Mouse (Mus musculus) embryonic fibroblast, embryonic 13.5 days (primary cell): ENCODE data around the gene Smim24. TPM values are rescaled to one million over a fixed set of nuclear protein-coding genes. Genes with fewer than 3 reads are reported as not detected.
A peak's percentile ranks its signal among the peaks of the same experiment; 100 is the strongest.

ENCODE experiments used
- H3K27ac ChIP-seq: 2 replicates; pipeline ENCODE4 v1.5.1; 2012; ENCODE audit warnings: low read length, control low read depth, inconsistent platforms; ENCODE audit not compliant: insufficient read depth
- H3K4me1 ChIP-seq: 2 replicates; pipeline ENCODE4 v1.6.1; 2011; ENCODE audit warnings: low read length; ENCODE audit not compliant: control insufficient read depth, insufficient read depth
- H3K4me3 ChIP-seq: 2 replicates; pipeline ENCODE4 v1.5.1; 2011; ENCODE audit warnings: mild to moderate bottlenecking, control low read depth, low read length; ENCODE audit not compliant: insufficient read depth
- CTCF ChIP-seq: IDR thresholded peaks from 2 replicates; pipeline ENCODE4 v1.5.1; 2011; ENCODE audit warnings: mild to moderate bottlenecking, control low read depth, low read length, moderate library complexity, borderline replicate concordance; ENCODE audit not compliant: insufficient read depth
- POLR2A ChIP-seq: IDR thresholded peaks from 2 replicates; pipeline ENCODE4 v1.6.1; 2011; ENCODE audit warnings: low read depth, mild to moderate bottlenecking, control low read depth, low read length, moderate library complexity
- polyA plus RNA-seq: library from polyadenylated mRNA; stranded (reverse); fragments of >200 nt; gene quantifications from 2 replicates; pipeline ENCODE4 v1.2.4, GENCODE M21; 2011; ENCODE audit warnings: low read depth; ENCODE audit not compliant: missing spikeins, insufficient read length

Gene Smim24
- polyA plus RNA-seq, 1 experiment = 0.58 TPM

DNA sequence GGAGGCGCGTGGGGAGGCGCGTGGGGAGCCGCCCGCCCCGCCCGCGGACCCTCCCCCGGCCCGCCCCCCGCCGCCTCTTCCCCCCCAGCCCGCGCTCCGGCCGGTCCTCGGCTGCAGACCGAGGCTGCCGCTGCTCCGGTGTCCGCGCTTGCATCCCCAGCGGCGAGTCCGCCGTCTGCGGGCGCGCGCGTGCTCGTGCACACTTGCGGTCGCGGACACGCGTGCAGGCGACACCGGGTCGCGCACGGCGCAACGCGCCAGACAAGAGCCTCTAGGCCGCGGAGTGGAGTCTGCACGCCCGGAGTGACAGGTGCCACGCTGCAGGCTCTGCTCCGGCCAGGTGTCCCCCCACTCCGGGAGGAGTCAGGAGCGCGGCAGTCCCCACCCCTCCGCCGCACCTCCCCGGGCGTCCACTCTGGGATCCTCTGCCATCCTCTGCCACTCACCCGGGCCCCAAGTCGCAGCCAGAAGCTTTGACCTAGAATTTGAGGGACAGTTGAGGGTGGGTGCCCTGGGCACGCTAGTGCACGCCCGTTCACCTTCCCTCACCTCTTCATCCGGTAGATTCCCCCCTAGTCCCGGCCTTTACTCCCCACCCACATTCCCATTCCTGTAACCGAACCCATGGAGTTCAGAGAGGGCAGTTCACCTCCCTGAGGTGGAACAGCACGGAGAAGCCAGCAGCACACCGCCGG, 38.1 kb downstream of the Smim24 start:
- Histone ChIP-seq H3K4me1 (peaks cover 2% of the 10 kb centered on the region; the same call in 1 of the 2 replicates), H3K27ac (no peak overlapping the region), H3K4me3 (peak overlapping the region; percentile 53)
- TF ChIP-seq POLR2A (peak; percentile 54), CTCF (no peak)

DNA sequence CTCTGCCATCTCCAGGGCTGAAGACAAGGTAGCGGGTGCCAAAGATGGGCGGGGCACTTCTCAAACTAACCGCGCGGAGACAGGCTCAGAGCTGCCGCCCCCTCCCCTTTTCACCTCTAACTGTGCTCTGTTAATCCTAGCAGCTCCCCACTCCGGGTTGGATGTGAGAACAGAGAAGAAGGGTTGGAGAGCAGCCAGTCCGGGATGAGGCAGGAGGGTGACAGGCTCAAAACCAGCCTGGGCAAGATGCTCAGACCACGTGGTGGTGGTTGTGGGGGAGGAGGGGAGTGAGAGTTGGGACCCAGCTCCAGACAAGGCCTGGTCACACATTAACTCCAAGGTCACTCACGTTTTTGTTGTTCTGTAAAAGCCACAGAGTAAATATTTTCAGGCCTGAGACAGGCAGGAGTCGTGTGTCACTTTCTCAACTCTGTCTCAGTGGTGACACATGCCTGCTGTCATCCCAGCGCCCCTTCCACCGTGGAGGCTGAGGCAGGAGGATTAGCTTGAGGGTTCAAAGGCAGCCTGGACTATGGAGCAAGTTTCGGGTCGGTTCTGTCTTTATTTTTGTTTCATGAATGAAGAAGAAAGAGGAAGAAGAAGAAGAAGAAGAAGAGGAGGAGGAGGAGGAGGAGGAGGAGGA, 38.8 kb downstream of the Smim24 start:
- H3K4me1 ChIP-seq = peaks cover 2% of the 10 kb centered on the region; the same call in 1 of the 2 replicates
- no peak overlapping the region for H3K4me3 ChIP-seq
- TF ChIP-seq CTCF (no peak), POLR2A (no peak)
- H3K27ac ChIP-seq = no peak overlapping the region

DNA sequence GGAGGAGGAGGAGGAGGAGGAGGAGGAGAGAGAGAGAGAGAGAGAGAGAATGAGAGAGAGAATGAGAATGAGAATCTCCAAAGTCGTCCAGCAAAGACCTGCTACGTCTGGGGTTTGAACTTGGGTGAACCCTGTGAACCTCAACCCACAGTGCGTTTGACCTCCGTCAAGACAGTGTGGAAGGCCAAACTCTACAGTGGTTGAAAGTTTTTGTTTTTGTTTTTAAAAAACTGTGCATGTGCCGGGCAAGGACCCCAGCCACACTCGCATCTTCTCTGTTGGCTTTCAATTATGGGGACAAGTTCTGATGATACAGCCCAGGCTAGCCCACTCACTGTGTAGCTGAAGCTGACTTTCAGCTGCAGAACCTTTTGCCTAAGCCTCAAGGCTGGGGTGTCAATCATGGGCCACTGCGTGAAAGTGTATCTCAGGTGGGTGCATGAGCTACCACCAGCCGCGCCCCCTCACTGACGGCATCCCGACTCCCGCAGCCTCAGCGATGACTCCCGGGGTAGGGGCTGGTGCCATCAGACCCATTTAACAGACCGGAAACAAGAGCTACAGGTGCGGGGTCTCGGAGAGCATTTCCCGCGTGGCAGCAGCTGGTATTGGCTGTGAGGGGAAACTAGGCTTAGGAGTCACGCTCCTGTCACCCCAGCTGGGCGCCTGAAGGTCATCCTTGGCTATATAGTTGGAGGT, 39.5 kb downstream of the Smim24 start:
- no peak overlapping the region for H3K4me3 ChIP-seq
- TF ChIP-seq POLR2A (no peak), CTCF (no peak)
- H3K27ac ChIP-seq = no peak overlapping the region
- peaks cover under 1% of the 10 kb centered on the region; the same call in 1 of the 2 replicates for H3K4me1 ChIP-seq

DNA sequence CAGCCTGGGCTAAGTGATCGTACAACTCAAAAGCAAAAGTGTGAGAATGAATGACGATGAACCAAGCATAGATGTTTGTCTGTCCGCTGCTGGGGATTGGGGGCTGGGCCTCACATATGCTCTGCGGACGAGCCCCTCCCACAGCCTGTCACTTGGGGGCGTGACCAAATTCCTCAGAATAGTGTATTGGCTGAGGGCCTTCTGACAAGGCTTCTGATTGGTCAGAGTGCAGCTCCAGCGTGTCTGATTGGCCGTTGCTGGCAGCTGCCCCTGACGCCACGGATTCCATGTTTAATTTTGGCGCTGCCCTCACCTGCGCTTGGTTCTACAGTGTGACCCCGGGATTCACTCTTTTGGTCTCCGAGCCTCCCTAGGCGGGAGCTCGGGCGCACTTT, 40.0 kb downstream of the Smim24 start:
- Histone ChIP-seq H3K27ac (no peak overlapping the region), H3K4me3 (no peak overlapping the region), H3K4me1 (no peaks in the 10 kb centered on the region)
- TF ChIP-seq POLR2A (no peak), CTCF (no peak)

DNA sequence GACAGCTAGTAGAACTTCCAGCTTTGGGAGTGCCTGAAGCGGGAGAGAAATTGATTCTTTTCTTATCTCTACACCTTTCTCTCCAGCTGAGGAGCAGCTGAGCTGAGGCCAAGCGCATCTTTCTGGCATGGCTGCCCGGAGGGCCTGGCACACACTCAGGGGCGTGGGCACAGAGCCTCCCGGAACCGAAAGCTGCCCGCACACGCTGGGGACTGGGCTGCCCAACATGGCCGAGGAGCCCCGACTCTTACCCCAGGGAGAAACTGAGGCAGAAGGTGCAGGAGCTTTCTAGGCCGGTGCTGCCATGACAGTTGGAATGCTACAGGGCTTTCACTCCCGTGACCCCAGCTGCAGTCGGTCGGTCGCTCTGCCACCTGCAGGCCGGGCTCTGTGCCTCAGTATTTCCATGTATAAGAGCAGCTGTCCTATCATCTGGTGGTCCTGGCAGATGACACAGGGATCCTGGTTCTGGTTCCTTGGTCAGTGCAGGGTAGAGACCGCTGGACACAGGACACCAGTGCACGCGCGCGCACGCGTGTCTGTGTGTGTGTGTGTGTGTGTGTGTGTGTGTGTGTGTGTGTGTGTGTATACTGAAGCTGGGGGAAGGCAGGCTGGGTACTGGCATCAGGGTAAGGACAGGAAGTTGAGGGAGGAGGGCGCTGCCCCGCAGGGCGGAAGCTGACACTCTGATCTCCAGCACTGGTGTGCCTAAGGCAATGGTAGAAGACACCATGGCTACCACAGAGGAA, 40.9 kb downstream of the Smim24 start:
- H3K4me3 ChIP-seq = no peak overlapping the region
- H3K4me1 ChIP-seq = no peaks in the 10 kb centered on the region
- TF ChIP-seq POLR2A (no peak), CTCF (no peak)
- H3K27ac ChIP-seq = no peak overlapping the region

DNA sequence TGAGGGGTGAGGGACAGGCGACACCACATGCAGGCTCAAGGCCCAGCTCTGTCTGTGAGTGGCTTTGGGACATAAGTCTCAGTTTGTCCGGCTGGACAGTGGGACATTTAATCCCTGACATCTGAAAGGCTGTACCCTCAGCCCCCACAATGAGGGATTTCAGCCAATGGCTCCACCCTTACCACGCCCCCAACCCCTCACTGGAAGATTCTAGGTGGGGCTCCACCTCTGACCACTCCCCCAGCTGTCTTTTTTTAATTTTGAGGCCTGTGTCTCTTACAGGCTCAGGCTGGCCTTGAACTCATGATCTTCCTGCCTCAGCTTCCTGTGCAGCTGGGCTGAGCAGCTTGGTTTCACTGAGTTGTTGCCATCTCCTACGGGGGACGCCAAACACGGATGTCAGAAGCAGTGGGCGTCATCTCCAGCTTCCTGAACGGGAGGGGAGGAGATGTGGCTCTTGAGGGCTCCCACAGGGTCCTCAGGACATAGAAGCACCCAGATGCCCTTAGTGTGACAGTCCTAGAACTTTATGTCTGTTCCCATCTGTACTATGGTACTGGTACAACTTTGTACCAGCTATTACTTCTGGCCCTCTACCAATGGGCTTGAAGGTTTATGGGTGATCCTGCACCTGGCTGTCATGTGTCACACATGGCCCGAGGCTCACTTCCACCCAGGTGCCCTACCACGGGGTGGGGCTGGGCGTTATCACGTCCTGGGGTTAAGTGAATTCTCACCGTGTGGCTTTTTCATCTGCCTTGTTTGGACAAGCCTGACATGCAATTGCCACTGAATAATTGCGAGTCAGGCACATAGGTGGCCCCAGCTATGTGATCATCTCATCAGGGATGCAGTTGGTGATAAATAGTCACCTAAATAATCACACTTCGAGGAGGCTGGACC, 41.8 kb downstream of the Smim24 start:
- TF ChIP-seq POLR2A (no peak), CTCF (no peak)
- Histone ChIP-seq H3K4me3 (no peak overlapping the region), H3K4me1 (no peaks in the 10 kb centered on the region), H3K27ac (no peak overlapping the region)

DNA sequence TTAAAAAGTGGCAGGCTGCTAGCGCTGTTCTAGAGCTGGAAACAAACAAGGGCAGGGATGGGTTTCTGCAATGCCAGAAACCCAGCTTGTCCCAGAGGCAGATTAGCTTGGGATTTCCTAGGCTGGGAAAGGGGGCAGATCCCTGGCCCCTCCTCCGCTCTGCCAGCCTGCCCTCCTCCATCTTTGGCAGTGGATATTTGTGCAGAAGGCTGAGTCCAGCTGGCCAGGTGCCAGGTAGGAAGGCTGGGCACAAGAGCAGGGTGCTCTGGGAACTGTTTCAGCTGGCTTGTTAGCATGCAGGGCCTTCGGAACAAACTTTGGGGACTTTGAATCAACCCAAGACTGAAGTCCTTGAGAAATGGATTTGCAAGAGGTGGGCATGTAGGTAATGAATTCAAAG, 42.6 kb downstream of the Smim24 start:
- H3K27ac ChIP-seq = no peak overlapping the region
- H3K4me1 ChIP-seq = no peaks in the 10 kb centered on the region
- TF ChIP-seq POLR2A = no peak
- no peak for TF ChIP-seq CTCF
- H3K4me3 ChIP-seq = no peak overlapping the region

DNA sequence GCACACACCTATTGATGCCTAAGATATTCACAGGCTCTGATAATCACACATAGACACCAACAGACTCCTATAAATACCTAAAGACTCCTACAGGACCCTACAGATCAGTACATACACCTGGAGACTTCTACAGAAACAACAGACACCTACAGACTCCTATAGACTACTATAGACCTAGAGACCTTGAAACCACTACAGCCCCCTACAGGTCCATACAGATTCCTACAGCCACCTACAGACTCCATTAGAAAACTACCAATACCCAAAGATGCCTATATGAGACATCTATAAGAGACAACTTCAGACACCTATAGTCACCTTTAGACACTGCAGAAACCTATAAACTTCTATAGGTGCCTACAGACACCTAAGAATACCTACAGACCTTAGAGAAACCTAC, 48.2 kb downstream of the Smim24 start:
- H3K27ac ChIP-seq = no peak overlapping the region
- no peaks in the 10 kb centered on the region for H3K4me1 ChIP-seq
- H3K4me3 ChIP-seq = no peak overlapping the region
- no peak for TF ChIP-seq CTCF
- TF ChIP-seq POLR2A = no peak

Other genes starting within 250 kb of the Smim24 start
- 25.6 and 27.9 TPM in 2 replicates for gene Pias4, start 225.1 kb upstream of the Smim24 start, polyA plus RNA-seq
- gene Eef2, start 216.4 kb upstream of the Smim24 start, polyA plus RNA-seq = 1,643 and 1,827 TPM in 2 replicates
- gene Dapk3, start 210.0 kb upstream of the Smim24 start, polyA plus RNA-seq = 48.4 and 51.2 TPM in 2 replicates
- not detected in 2 replicates for gene 4930442H23Rik, start 209.2 kb upstream of the Smim24 start, polyA plus RNA-seq
- gene Nmrk2, start 191.0 kb upstream of the Smim24 start, polyA plus RNA-seq = not detected in 2 replicates
- gene Atcay, start 162.2 kb upstream of the Smim24 start, polyA plus RNA-seq = 0.47 and 0.67 TPM in 2 replicates
- 3.1 and 4.1 TPM in 2 replicates for gene Zfr2, start 159.9 kb upstream of the Smim24 start, polyA plus RNA-seq
- 0.90 and 1.2 TPM in 2 replicates for gene Matk, start 140.1 kb upstream of the Smim24 start, polyA plus RNA-seq
- gene Mrpl54, start 126.1 kb upstream of the Smim24 start, polyA plus RNA-seq = 52.9 and 53.7 TPM in 2 replicates
- 43.2 and 44.8 TPM in 2 replicates for gene Apba3, start 126.1 kb upstream of the Smim24 start, polyA plus RNA-seq
- not detected in 2 replicates for gene Tjp3, start 101.5 kb upstream of the Smim24 start, polyA plus RNA-seq
- gene Pip5k1c, start 100.1 kb upstream of the Smim24 start, polyA plus RNA-seq = 40.1 and 43.0 TPM in 2 replicates
- gene Cactin, start 71.9 kb upstream of the Smim24 start, polyA plus RNA-seq = 20.0 and 20.1 TPM in 2 replicates
- gene Tbxa2r, start 64.3 kb upstream of the Smim24 start, polyA plus RNA-seq = 5.7 and 7.4 TPM in 2 replicates
- gene Gipc3, start 49.8 kb upstream of the Smim24 start, polyA plus RNA-seq = 0.37 and 0.39 TPM in 2 replicates
- 75.2 and 81.8 TPM in 2 replicates for gene Hmg20b, start 42.6 kb upstream of the Smim24 start, polyA plus RNA-seq
- gene Mfsd12, start 35.6 kb upstream of the Smim24 start, polyA plus RNA-seq = 5.7 and 6.2 TPM in 2 replicates
- 0.61 TPM in 1 of 2 replicates, not detected in the other for gene 4930404N11Rik, start 27.2 kb upstream of the Smim24 start, polyA plus RNA-seq
- gene Fzr1, start 14.5 kb upstream of the Smim24 start, polyA plus RNA-seq = 26.4 and 26.7 TPM in 2 replicates
- gene Dohh, start 8.6 kb upstream of the Smim24 start, polyA plus RNA-seq = 37.7 and 50.1 TPM in 2 replicates
- gene Gm48551, start 8.6 kb upstream of the Smim24 start, polyA plus RNA-seq = 1.4 TPM in 1 of 2 replicates, not detected in the other
- gene Gm48552, start 4.0 kb upstream of the Smim24 start, polyA plus RNA-seq = 1.1 TPM in 1 of 2 replicates, not detected in the other
- 64.3 and 84.8 TPM in 2 replicates for gene Nfic, start 62.6 kb downstream of the Smim24 start, polyA plus RNA-seq
- 4.4 and 4.5 TPM in 2 replicates for gene Celf5, start 89.7 kb downstream of the Smim24 start, polyA plus RNA-seq
- 61.5 and 62.8 TPM in 2 replicates for gene Ncln, start 103.3 kb downstream of the Smim24 start, polyA plus RNA-seq
- gene S1pr4, start 107.1 kb downstream of the Smim24 start, polyA plus RNA-seq = not detected in 2 replicates
- gene Gna15, start 131.2 kb downstream of the Smim24 start, polyA plus RNA-seq = 0.83 TPM in 1 of 2 replicates, not detected in the other
- 64.4 and 66.3 TPM in 2 replicates for gene Gna11, start 152.1 kb downstream of the Smim24 start, polyA plus RNA-seq
- 354 and 424 TPM in 2 replicates for gene Aes, start 166.4 kb downstream of the Smim24 start, polyA plus RNA-seq
- gene Tle2, start 181.5 kb downstream of the Smim24 start, polyA plus RNA-seq = 22.4 and 25.7 TPM in 2 replicates
- gene Tle6, start 208.0 kb downstream of the Smim24 start, polyA plus RNA-seq = 16.5 and 26.4 TPM in 2 replicates
- 0.75 and 0.86 TPM in 2 replicates for gene BC025920, start 213.2 kb downstream of the Smim24 start, polyA plus RNA-seq
- 14.0 and 17.5 TPM in 2 replicates for gene Sirt6, start 234.7 kb downstream of the Smim24 start, polyA plus RNA-seq
- gene Ankrd24, start 235.5 kb downstream of the Smim24 start, polyA plus RNA-seq = 9.0 and 11.6 TPM in 2 replicates